Comparison of ENCODE assay signal across 9 mouse cellular contexts in the genomic region with DNA sequence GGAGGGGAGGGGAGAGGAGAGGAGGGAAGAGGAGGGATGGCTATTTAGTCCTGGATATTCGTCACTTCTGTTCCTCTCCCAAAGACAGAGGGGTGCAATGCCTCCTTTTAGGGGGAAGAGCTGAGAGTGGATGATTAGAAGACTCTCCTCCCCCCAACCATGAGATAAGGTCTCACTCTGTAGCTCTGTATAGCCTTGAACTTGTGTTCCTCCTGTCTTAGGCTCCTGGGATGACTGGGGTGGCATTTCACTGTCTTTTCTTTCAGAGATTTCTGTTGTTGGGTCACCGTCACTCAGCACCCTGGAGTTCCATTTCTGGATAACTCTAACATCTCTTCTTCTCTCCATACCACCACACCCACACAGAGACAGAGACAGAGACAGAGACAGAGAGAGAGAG. TPM values are rescaled to one million over a fixed set of nuclear protein-coding genes. Genes with fewer than 3 reads are reported as not detected.
DNase-seq lines count a peak whose midpoint lies in the region; ATAC-seq and TF ChIP-seq lines count a peak whose summit lies in the region.
"Had no signal": no experiment of that assay in that cellular context is flagged by ENCODE, and none has a peak within 500 bp of the region (broad histone marks: within the 10 kb centered on the region; RNA-seq: fewer than 3 reads in every experiment).

No protein-coding gene starts in this region.

- H3K4me3 ChIP-seq in heart, embryonic 16.5 days (ENCODE audit: low read length), result peak overlapping the region; percentile 84
- H3K4me3 ChIP-seq in C2C12 (ENCODE audit: insufficient read depth, poor library complexity, severe bottlenecking), result peak overlapping the region; percentile 75
- peak overlapping the region; percentile 87 for H3K4me3 ChIP-seq in embryonic fibroblast, embryonic 13.5 days (ENCODE audit: insufficient read depth, low read length)
- peak overlapping the region; percentile 94 for H3K4me3 ChIP-seq in limb, embryonic 14.5 days (replicated peaks; ENCODE audit: low read length)

- TF ChIP-seq CTCF in C2C12 (IDR thresholded peaks at IDR 0.05; ENCODE audit: control insufficient read depth, insufficient read depth, insufficient read length), result no peak
- no peak for TF ChIP-seq CTCF in embryonic fibroblast, embryonic 13.5 days (IDR thresholded peaks at IDR 0.05; ENCODE audit: borderline replicate concordance, insufficient read depth, low read length)

- peaks cover 49% of the 10 kb centered on the region for H3K79me3 ChIP-seq in C2C12 (ENCODE audit: low read depth)

- DNase-seq in heart, postnatal 4 days, result no peak
- DNase-seq in limb, embryonic 14.5 days (ENCODE audit: low spot score), result no peak
- no peak for DNase-seq in yolk sac, embryonic 10.5 days (ENCODE audit: low spot score)
- no peak for DNase-seq in retina, postnatal 1 day

- peak overlapping the region; percentile 73 for H3ac ChIP-seq in C2C12 (ENCODE audit: control insufficient read depth, insufficient read length, low read depth)

- peak overlapping the region; percentile 75 for H3K4me2 ChIP-seq in heart, embryonic 16.5 days (ENCODE audit: low read depth, low read length)
- peak overlapping the region; percentile 64 for H3K4me2 ChIP-seq in limb, embryonic 14.5 days (replicated peaks; ENCODE audit: low read depth, low read length, severe bottlenecking)

- ATAC-seq in heart, embryonic 16.5 days (replicated peaks; ENCODE audit: extremely low read depth, insufficient read depth, low FRiP score), result no peak
- ATAC-seq in limb, embryonic 14.5 days (ENCODE audit: low FRiP score, low read depth), result no peak
- no peak for ATAC-seq in CD4-positive, CD25-positive, alpha-beta regulatory T cell, adult 4 months

- no peaks in the 10 kb centered on the region for H3K9me3 ChIP-seq in heart, embryonic 16.5 days (replicated peaks; ENCODE audit: control insufficient read depth, low read length)
- no peaks in the 10 kb centered on the region for H3K9me3 ChIP-seq in limb, embryonic 14.5 days (ENCODE audit: control insufficient read depth, low read length)

- peaks cover 64% of the 10 kb centered on the region for H3K79me2 ChIP-seq in C2C12 (ENCODE audit: control insufficient read depth, insufficient read depth)

- H3K36me3 ChIP-seq in heart, embryonic 16.5 days (ENCODE audit: control insufficient read depth, insufficient read depth), result no peaks in the 10 kb centered on the region
- no peaks in the 10 kb centered on the region for H3K36me3 ChIP-seq in C2C12 (ENCODE audit: control insufficient read depth, insufficient read depth)
- H3K36me3 ChIP-seq in limb, embryonic 14.5 days (ENCODE audit: control insufficient read depth, insufficient read depth, low read length), result peaks cover 32% of the 10 kb centered on the region

- TF ChIP-seq POLR2A in embryonic fibroblast, embryonic 13.5 days (IDR thresholded peaks at IDR 0.05; ENCODE audit: low read depth, low read length), result no peak
- no peak for TF ChIP-seq POLR2A in limb, embryonic 14.5 days (IDR thresholded peaks at IDR 0.05; ENCODE audit: borderline replicate concordance, extremely low read depth, insufficient read depth, insufficient read length)

- 65% methylated on average over 2 of the region's 2 CpGs for WGBS in heart, embryonic 16.5 days
- WGBS in limb, embryonic 14.5 days, result 16% methylated on average over 2 of the region's 2 CpGs

- H3K27ac ChIP-seq in heart, embryonic 16.5 days (ENCODE audit: low read length), result no peak overlapping the region
- peak overlapping the region; percentile 87 for H3K27ac ChIP-seq in embryonic fibroblast, embryonic 13.5 days (ENCODE audit: insufficient read depth, low read length)
- H3K27ac ChIP-seq in limb, embryonic 14.5 days (replicated peaks; ENCODE audit: low read depth, low read length), result no peak overlapping the region

- H3K4me1 ChIP-seq in heart, embryonic 16.5 days (ENCODE audit: control insufficient read depth, insufficient read depth, low read length), result peaks cover 33% of the 10 kb centered on the region
- H3K4me1 ChIP-seq in embryonic fibroblast, embryonic 13.5 days (ENCODE audit: control insufficient read depth, insufficient read depth, low read length), result peaks cover 30% of the 10 kb centered on the region
- peaks cover 36% of the 10 kb centered on the region for H3K4me1 ChIP-seq in limb, embryonic 14.5 days (ENCODE audit: control insufficient read depth, insufficient read depth, low read length)

- no peaks in the 10 kb centered on the region for H3K27me3 ChIP-seq in heart, embryonic 16.5 days (ENCODE audit: control insufficient read depth, insufficient read depth, low read length)
- no peaks in the 10 kb centered on the region for H3K27me3 ChIP-seq in C2C12 (ENCODE audit: control insufficient read depth, insufficient read depth, insufficient read length)
- H3K27me3 ChIP-seq in limb, embryonic 14.5 days (ENCODE audit: control insufficient read depth, insufficient read depth, low read length), result no peaks in the 10 kb centered on the region

- H3K9ac ChIP-seq in heart, embryonic 16.5 days (ENCODE audit: low read length), result peak overlapping the region; percentile 88
- peak overlapping the region; percentile 87 for H3K9ac ChIP-seq in limb, embryonic 14.5 days (ENCODE audit: low read depth, low read length, severe bottlenecking)

TF ChIP-seq in C2C12, 6 proteins besides CTCF, POLR2A, EP300 and RAD21:
- no peak for TF ChIP-seq MAX (IDR thresholded peaks at IDR 0.05)
- TF ChIP-seq FOSL1 (IDR thresholded peaks at IDR 0.05; ENCODE audit: insufficient read depth, low read length, poor library complexity, severe bottlenecking), result no peak

RNA-seq across cellular contexts. Expression of a gene that starts 1.5 kb away (rescaled TPM):
- 26.0 and 27.4 TPM in 2 replicates for polyA plus RNA-seq in heart, embryonic 16.5 days (2015; fragmentation: Nextera tagmentation; extraction: Ambion mirVana)
- total RNA-seq in heart, postnatal 4 days (2021), result 10 to 100 TPM; 22.1 to 27.7 TPM
- polyA plus RNA-seq in C2C12 (2012; fragmentation: generic; extraction: Trizol), result 86.9 TPM
- polyA plus RNA-seq in embryonic fibroblast, embryonic 13.5 days (2011; ENCODE audit: insufficient read length, low read depth, missing spikeins), result 147 and 210 TPM in 2 replicates
- polyA plus RNA-seq in limb, embryonic 14.5 days (2012; rRNA removed), result 149 and 154 TPM in 2 replicates
- polyA plus RNA-seq in limb, embryonic 14.5 days (2014; fragmentation: Nextera tagmentation; extraction: Ambion mirVana), result 145 and 172 TPM in 2 replicates
- polyA plus RNA-seq in CD4-positive, CD25-positive, alpha-beta regulatory T cell, adult 4 months (2017; shearing (Covaris generic)), result under 1 TPM in 1 of 2 experiments, not detected in 1; 0.12 TPM

RNA-seq across cellular contexts. Expression of a gene that starts 28.0 kb away (rescaled TPM):
- 0.19 and 0.53 TPM in 2 replicates for polyA plus RNA-seq in heart, embryonic 16.5 days (2015; fragmentation: Nextera tagmentation; extraction: Ambion mirVana)
- under 1 TPM; 0.11 to 0.17 TPM for total RNA-seq in heart, postnatal 4 days (2021)
- polyA plus RNA-seq in C2C12 (2012; fragmentation: generic; extraction: Trizol), result not detected
- polyA plus RNA-seq in embryonic fibroblast, embryonic 13.5 days (2011; ENCODE audit: insufficient read length, low read depth, missing spikeins), result not detected in 2 replicates
- polyA plus RNA-seq in limb, embryonic 14.5 days (2012; rRNA removed), result 6.5 and 6.9 TPM in 2 replicates
- 5.2 and 7.9 TPM in 2 replicates for polyA plus RNA-seq in limb, embryonic 14.5 days (2014; fragmentation: Nextera tagmentation; extraction: Ambion mirVana)
- not detected for polyA plus RNA-seq in CD4-positive, CD25-positive, alpha-beta regulatory T cell, adult 4 months (2017; shearing (Covaris generic))
- polyA plus RNA-seq: spleen, adult 2 months had no signal

Comparison
In these comparisons a context has a peak if more than half of its experiments do, and no peak if none do; other contexts are left out.
1. RNA of a gene that starts 1.5 kb away (polyA plus RNA-seq): 145 to 172 TPM in limb, embryonic 14.5 days, 147 to 210 TPM in embryonic fibroblast, embryonic 13.5 days, 86.9 TPM in C2C12 (single experiment) and 26.0 to 27.4 TPM in heart, embryonic 16.5 days; 0.12 TPM in CD4-positive, CD25-positive, alpha-beta regulatory T cell, adult 4 months; every median in the first group is over 10 times any median in the second.
2. Peak in every context shown above with its lines, with median percentiles within 50 percentile points of each other: H3K4me3 ChIP-seq.